Mouse (Mus musculus) heart, embryonic 15.5 days (tissue): Measurements from ENCODE around the gene Nudt7. TPM values are rescaled to one million over a fixed set of nuclear protein-coding genes. Genes with fewer than 3 reads are reported as not detected.
A peak's percentile ranks its signal among the peaks of the same experiment; 100 is the strongest.

Source experiments
- ATAC-seq: fragments of 200-750 bp; cut with Nextera tagmentation; replicated peaks from 2 replicates; pipeline ENCODE4 v1.8.0; 2017; ENCODE audit warnings: low read depth, moderate TSS enrichment; ENCODE audit not compliant: insufficient number of reproducible peaks, insufficient read depth, low FRiP score
- H3K27ac ChIP-seq: fragments of 300-500 bp; sonication (generic); 2 replicates; pipeline ENCODE4 v1.5.1; 2015; ENCODE audit warnings: mild to moderate bottlenecking, inconsistent platforms
- H3K27me3 ChIP-seq: fragments of 300-500 bp; sonication (generic); 2 replicates; pipeline ENCODE4 v1.6.1; 2015; ENCODE audit warnings: inconsistent platforms
- H3K36me3 ChIP-seq: fragments of 300-500 bp; sonication (generic); 2 replicates; pipeline ENCODE4 v1.6.1; 2015; ENCODE audit warnings: mild to moderate bottlenecking, inconsistent platforms
- H3K4me1 ChIP-seq: fragments of 300-500 bp; sonication (generic); replicated peaks from 2 replicates; pipeline ENCODE4 v1.6.1; 2015; ENCODE audit warnings: inconsistent platforms
- H3K4me2 ChIP-seq: fragments of 300-500 bp; sonication (generic); 2 replicates; pipeline ENCODE4 v1.6.1; 2015; ENCODE audit warnings: inconsistent platforms, mild to moderate bottlenecking, moderate library complexity
- H3K4me3 ChIP-seq: fragments of 300-500 bp; sonication (generic); 2 replicates; pipeline ENCODE4 v1.5.1; 2015; ENCODE audit warnings: mild to moderate bottlenecking, inconsistent platforms
- H3K9ac ChIP-seq: fragments of 300-500 bp; sonication (generic); 2 replicates; pipeline ENCODE4 v1.6.1; 2015; ENCODE audit warnings: mild to moderate bottlenecking, inconsistent platforms
- H3K9me3 ChIP-seq: fragments of 300-500 bp; sonication (generic); replicated peaks from 2 replicates; pipeline ENCODE4 v1.6.1; 2016; ENCODE audit warnings: inconsistent platforms
- WGBS: fragments of 180-500 bp; shearing (Covaris S2); methylation state at CpG from one replicate; pipeline ENCODE4 v1.1.7; 2015; ENCODE audit warnings: mixed read lengths; 5-methylcytosine and 5-hydroxymethylcytosine counted together
- polyA plus RNA-seq: library from polyadenylated mRNA; unstranded; fragments of >200 nt; fragmentation: Nextera tagmentation; extraction: Ambion mirVana; gene quantifications from 2 replicates; pipeline ENCODE4 v1.2.1, GENCODE M21; 2015

Gene Nudt7
- polyA plus RNA-seq, 1 experiment from 2014 or later = 28.1 TPM

DNA sequence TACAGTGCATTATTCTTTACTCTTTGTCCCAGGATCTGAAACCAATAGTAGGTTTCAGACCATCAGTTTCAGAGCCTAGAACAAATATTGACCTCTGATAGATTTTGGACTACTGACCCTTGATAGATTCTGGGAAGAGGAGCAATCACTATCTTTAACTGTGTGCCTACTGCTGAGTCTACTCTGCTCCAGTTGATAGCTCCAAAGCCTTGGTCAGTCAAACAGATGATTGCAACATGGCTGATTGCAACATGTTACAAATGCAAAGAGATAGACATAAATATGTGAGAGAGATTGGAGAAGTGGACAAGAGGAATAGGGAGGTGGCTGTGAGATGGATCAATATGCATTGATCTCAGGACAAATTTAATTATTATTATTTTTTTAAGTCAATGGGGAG is 15.9 kb upstream of the Nudt7 start:
- no peaks in the 10 kb centered on the region for H3K36me3 ChIP-seq
- no peak overlapping the region for H3K4me3 ChIP-seq
- no peak overlapping the region for H3K9ac ChIP-seq
- ATAC-seq = no peak
- H3K4me2 ChIP-seq = no peak overlapping the region
- no peaks in the 10 kb centered on the region for H3K9me3 ChIP-seq
- H3K27me3 ChIP-seq = no peaks in the 10 kb centered on the region
- H3K4me1 ChIP-seq = no peaks in the 10 kb centered on the region
- no peak overlapping the region for H3K27ac ChIP-seq

GRCm38 (mm10) chr8:114121781-114122180 is 11.6 kb upstream of the Nudt7 start:
- Histone ChIP-seq H3K9me3 (no peaks in the 10 kb centered on the region), H3K36me3 (no peaks in the 10 kb centered on the region), H3K4me1 (no peaks in the 10 kb centered on the region), H3K27me3 (no peaks in the 10 kb centered on the region), H3K27ac (no peak overlapping the region), H3K4me2 (no peak overlapping the region), H3K9ac (no peak overlapping the region), H3K4me3 (no peak overlapping the region)
- 67% methylated on average over 1 of the region's 1 CpGs for WGBS
- no peak for ATAC-seq

DNA sequence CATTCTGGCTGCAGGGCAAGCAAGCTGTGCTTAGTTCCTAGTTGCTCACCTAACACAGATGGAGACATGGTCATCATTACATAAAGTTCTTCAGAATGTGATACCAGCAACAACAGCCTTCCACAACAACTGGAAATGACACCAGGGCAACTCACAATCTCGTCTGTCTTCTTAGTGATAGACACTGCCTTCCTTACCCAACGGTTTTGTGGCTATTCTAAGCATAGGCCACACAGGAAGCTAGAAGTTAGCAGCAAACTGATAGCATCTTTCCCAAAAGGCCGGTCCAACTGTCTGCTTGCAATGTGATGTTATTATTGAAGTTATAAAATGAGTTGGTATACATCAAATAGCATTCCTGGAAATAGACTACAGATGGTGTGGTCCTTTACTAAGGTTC is 9.7 kb upstream of the Nudt7 start:
- 36% methylated on average over 3 of the region's 3 CpGs for WGBS
- no peak overlapping the region for H3K4me3 ChIP-seq
- H3K27me3 ChIP-seq = no peaks in the 10 kb centered on the region
- no peaks in the 10 kb centered on the region for H3K9me3 ChIP-seq
- H3K27ac ChIP-seq = no peak overlapping the region
- H3K9ac ChIP-seq = no peak overlapping the region
- H3K4me1 ChIP-seq = no peaks in the 10 kb centered on the region
- ATAC-seq = no peak
- H3K36me3 ChIP-seq = no peaks in the 10 kb centered on the region
- no peak overlapping the region for H3K4me2 ChIP-seq

- Histone ChIP-seq H3K4me1 (no peaks in the 10 kb centered on the region), H3K27me3 (no peaks in the 10 kb centered on the region), H3K4me3 (no peak overlapping the region), H3K36me3 (no peaks in the 10 kb centered on the region), H3K27ac (no peak overlapping the region), H3K9ac (no peak overlapping the region), H3K4me2 (no peak overlapping the region), H3K9me3 (no peaks in the 10 kb centered on the region)
- ATAC-seq = no peak
- whole genome bisulfite sequencing = 72% methylated on average over 4 of the region's 4 CpGs
Measured at GRCm38 (mm10) chr8:114124084-114124750, 9.1 kb upstream of the Nudt7 start.

DNA sequence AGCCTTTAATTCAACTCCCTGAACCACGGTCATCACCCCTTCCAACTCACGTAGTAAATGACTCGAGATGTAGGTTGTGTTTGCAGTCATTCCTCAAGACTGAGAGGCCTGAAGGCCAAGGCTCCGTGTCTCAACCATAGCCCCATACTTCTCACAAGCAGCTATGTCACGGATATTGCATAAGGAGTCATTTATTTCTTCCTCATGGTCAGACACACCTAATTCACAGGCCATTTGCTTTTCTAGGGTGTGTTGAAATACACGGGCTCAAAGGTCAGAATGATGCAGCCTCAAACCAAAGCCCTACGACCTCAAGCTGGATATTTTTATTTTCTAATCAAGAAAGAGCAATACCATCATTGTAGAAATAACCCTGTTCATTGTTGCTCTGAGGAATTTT is 2.5 kb upstream of the Nudt7 start:
- no peak for ATAC-seq
- WGBS = 81% methylated on average over 7 of the region's 7 CpGs
- H3K4me1 ChIP-seq = peaks cover 9% of the 10 kb centered on the region

DNA sequence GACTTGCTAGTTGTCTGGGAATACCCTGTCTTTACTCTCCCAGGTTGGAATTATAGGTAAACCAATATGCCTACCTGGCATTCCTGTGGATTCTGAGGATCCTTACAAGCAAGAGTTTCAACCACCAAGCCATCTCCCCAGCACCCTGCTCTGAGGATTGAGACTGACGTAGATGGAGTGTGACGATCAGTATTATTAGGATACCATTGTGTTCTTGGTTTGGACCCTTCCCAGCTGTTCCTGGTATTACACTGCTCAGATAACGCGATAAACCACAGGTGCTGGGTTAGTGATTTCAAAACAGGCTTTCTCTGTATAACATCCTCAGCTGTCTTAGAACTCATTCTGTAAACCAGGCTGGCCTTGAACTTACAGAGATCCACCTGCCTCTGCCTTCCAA is 1.9 kb upstream of the Nudt7 start:
- H3K36me3 ChIP-seq = no peaks in the 10 kb centered on the region
- no peak overlapping the region for H3K4me3 ChIP-seq
- ATAC-seq = no peak
- no peak overlapping the region for H3K27ac ChIP-seq
- H3K4me2 ChIP-seq = no peak overlapping the region
- no peaks in the 10 kb centered on the region for H3K9me3 ChIP-seq
- H3K9ac ChIP-seq = no peak overlapping the region
- no peaks in the 10 kb centered on the region for H3K27me3 ChIP-seq
- peaks cover 9% of the 10 kb centered on the region for H3K4me1 ChIP-seq
- 89% methylated on average over 4 of the region's 4 CpGs for WGBS

More for the DNA sequence above, 2.5 kb upstream of the Nudt7 start:
- Histone ChIP-seq H3K4me3 (no peak overlapping the region), H3K9me3 (no peaks in the 10 kb centered on the region), H3K36me3 (no peaks in the 10 kb centered on the region), H3K27ac (no peak overlapping the region), H3K27me3 (no peaks in the 10 kb centered on the region), H3K4me2 (no peak overlapping the region), H3K9ac (no peak overlapping the region)

DNA sequence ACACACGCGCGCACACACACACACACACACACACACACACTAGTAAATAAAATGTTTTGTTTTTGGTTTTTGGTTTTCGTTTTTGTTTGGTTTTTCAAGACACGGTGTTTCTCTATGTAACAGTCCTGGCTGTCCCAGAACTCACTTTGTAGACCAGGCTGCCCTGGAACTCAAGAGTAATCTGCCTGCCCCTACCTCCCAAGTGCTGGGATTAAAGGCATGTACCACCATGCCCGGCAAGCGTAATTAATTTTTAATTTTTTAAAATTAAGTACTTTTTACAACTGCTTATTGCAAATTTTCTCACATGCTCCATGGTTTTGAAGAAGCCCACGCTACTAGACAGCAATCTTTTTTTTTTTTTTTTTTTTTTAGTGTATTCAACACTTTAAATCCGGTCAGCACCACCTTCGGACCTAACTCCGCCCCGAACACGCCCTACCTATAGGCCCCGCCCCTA is 277 bp upstream of the Nudt7 start:
- no peak for ATAC-seq
- Histone ChIP-seq H3K9me3 (no peaks in the 10 kb centered on the region), H3K9ac (no peak overlapping the region), H3K27me3 (no peaks in the 10 kb centered on the region), H3K4me3 (peak overlapping the region; percentile 58), H3K4me1 (peaks cover 16% of the 10 kb centered on the region), H3K4me2 (peak overlapping the region; percentile 68), H3K36me3 (no peaks in the 10 kb centered on the region), H3K27ac (no peak overlapping the region)
- 29% methylated on average over 14 of the region's 14 CpGs for WGBS

DNA sequence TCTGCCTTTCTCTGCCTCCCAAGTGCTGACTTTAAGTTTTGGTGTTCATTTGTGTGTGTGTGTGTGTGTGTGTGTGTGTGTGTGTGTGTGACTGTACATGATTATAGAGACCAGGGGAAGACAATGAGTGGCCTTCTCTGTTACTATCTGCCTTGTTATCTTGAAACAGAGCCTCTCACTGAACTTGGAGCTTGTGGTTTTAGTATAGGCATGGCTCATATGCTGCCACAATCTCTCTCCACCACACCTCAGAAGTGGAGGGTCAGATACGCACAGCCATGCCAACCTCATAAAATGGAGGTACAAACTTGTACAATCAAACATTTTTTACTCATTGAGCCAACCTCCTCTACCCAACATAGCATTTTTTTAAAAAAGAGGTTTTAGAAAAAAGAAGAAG is 3.4 kb downstream of the Nudt7 start:
- H3K9ac ChIP-seq = no peak overlapping the region
- no peaks in the 10 kb centered on the region for H3K27me3 ChIP-seq
- no peaks in the 10 kb centered on the region for H3K9me3 ChIP-seq
- H3K4me3 ChIP-seq = no peak overlapping the region
- no peaks in the 10 kb centered on the region for H3K36me3 ChIP-seq
- WGBS = 72% methylated on average over 1 of the region's 1 CpGs
- ATAC-seq = no peak
- no peak overlapping the region for H3K4me2 ChIP-seq
- peak overlapping the region; percentile 50; the same call in 1 of the 2 replicates for H3K27ac ChIP-seq
- peaks cover 16% of the 10 kb centered on the region for H3K4me1 ChIP-seq

GRCm38 (mm10) chr8:114137181-114137580 is 3.8 kb downstream of the Nudt7 start:
- peaks cover 16% of the 10 kb centered on the region for H3K4me1 ChIP-seq
- 41% methylated on average over 5 of the region's 5 CpGs for WGBS
- H3K36me3 ChIP-seq = no peaks in the 10 kb centered on the region
- no peak overlapping the region for H3K9ac ChIP-seq
- peak overlapping the region; percentile 50 for H3K27ac ChIP-seq
- ATAC-seq = no peak
- no peaks in the 10 kb centered on the region for H3K27me3 ChIP-seq
- H3K4me2 ChIP-seq = no peak overlapping the region
- no peak overlapping the region for H3K4me3 ChIP-seq
- H3K9me3 ChIP-seq = no peaks in the 10 kb centered on the region

DNA sequence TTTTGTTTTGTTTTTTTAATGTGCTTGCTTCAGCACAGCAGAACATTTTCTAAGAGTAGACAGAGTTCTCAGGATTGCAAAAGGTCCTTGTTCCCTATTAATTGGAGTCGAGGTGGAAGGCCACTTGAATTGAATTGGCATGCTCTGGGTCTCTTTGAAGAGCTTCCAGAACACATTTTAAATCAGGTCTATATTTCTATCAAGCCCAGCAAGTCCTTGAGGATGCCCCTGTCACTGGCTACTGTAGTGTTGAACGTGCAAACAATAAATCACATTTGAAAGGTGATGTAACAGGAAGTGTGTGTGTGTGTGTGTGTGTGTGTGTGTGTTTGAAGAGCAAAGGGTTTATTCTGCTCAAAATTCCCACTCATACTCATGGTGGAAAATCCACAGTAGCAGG is 7.1 kb downstream of the Nudt7 start:
- no peaks in the 10 kb centered on the region for H3K9me3 ChIP-seq
- H3K4me2 ChIP-seq = no peak overlapping the region
- H3K4me1 ChIP-seq = peaks cover 6% of the 10 kb centered on the region; the same call in 1 of the 2 replicates
- no peak overlapping the region for H3K9ac ChIP-seq
- no peak for ATAC-seq
- H3K4me3 ChIP-seq = no peak overlapping the region
- H3K27ac ChIP-seq = no peak overlapping the region
- WGBS = 74% methylated on average over 2 of the region's 2 CpGs
- no peaks in the 10 kb centered on the region for H3K36me3 ChIP-seq
- no peaks in the 10 kb centered on the region for H3K27me3 ChIP-seq

- Histone ChIP-seq H3K36me3 (no peaks in the 10 kb centered on the region), H3K27ac (no peak overlapping the region), H3K4me3 (no peak overlapping the region), H3K27me3 (no peaks in the 10 kb centered on the region), H3K9me3 (no peaks in the 10 kb centered on the region), H3K4me2 (no peak overlapping the region), H3K4me1 (peaks cover 4% of the 10 kb centered on the region; the same call in 1 of the 2 replicates), H3K9ac (no peak overlapping the region)
- no peak for ATAC-seq
Measured at GRCm38 (mm10) chr8:114142199-114142598, 8.8 kb downstream of the Nudt7 start.

- Histone ChIP-seq H3K36me3 (peaks cover 10% of the 10 kb centered on the region), H3K9me3 (no peaks in the 10 kb centered on the region), H3K27ac (no peak overlapping the region), H3K4me2 (no peak overlapping the region), H3K4me3 (no peak overlapping the region), H3K9ac (no peak overlapping the region), H3K27me3 (no peaks in the 10 kb centered on the region), H3K4me1 (no peaks in the 10 kb centered on the region)
- ATAC-seq = no peak
- 75% methylated on average over 4 of the region's 4 CpGs for WGBS
Measured at GRCm38 (mm10) chr8:114143645-114144290, 10.4 kb downstream of the Nudt7 start.
